Mouse (Mus musculus) lung, embryonic 15.5 days (tissue): ENCODE measurements around the gene Zfp760. TPM values are rescaled to one million over a fixed set of nuclear protein-coding genes. Genes with fewer than 3 reads are reported as not detected.

Source experiments
- ATAC-seq: fragments of 200-750 bp; cut with Nextera tagmentation; 2 replicates; pipeline ENCODE4 v1.8.0; 2017; ENCODE audit warnings: moderate number of reproducible peaks, borderline replicate concordance; ENCODE audit not compliant: low FRiP score, low TSS enrichment; ENCODE audit errors: extremely low read depth
- H3K27ac ChIP-seq: fragments of 300-500 bp; sonication (generic); 2 replicates; pipeline ENCODE4 v1.5.1; 2015; ENCODE audit warnings: moderate library complexity, mild to moderate bottlenecking, inconsistent platforms
- H3K27me3 ChIP-seq: fragments of 300-500 bp; sonication (generic); 2 replicates; pipeline ENCODE4 v1.6.1; 2015; ENCODE audit warnings: inconsistent platforms
- H3K36me3 ChIP-seq: fragments of 300-500 bp; sonication (generic); 2 replicates; pipeline ENCODE4 v1.6.1; 2015; ENCODE audit warnings: inconsistent platforms
- H3K4me1 ChIP-seq: fragments of 300-500 bp; sonication (generic); 2 replicates; pipeline ENCODE4 v1.6.1; 2015; ENCODE audit warnings: inconsistent platforms
- H3K4me2 ChIP-seq: fragments of 300-500 bp; sonication (generic); 2 replicates; pipeline ENCODE4 v1.6.1; 2015; ENCODE audit warnings: inconsistent platforms, mild to moderate bottlenecking, moderate library complexity
- H3K4me3 ChIP-seq: fragments of 300-500 bp; sonication (generic); 2 replicates; pipeline ENCODE4 v1.5.1; 2015; ENCODE audit warnings: mild to moderate bottlenecking, inconsistent platforms
- H3K9ac ChIP-seq: fragments of 300-500 bp; sonication (generic); 2 replicates; pipeline ENCODE4 v1.6.1; 2015; ENCODE audit warnings: inconsistent platforms
- H3K9me3 ChIP-seq: fragments of 300-500 bp; sonication (generic); 2 replicates; pipeline ENCODE4 v1.6.1; 2016; ENCODE audit warnings: inconsistent platforms
- WGBS: fragments of 180-500 bp; shearing (Covaris S2); methylation state at CpG from one replicate; pipeline ENCODE4 v1.1.7; 2015; 5-methylcytosine and 5-hydroxymethylcytosine counted together
- polyA plus RNA-seq: library from polyadenylated mRNA; unstranded; fragments of >200 nt; fragmentation: Nextera tagmentation; extraction: Ambion mirVana; gene quantifications from 2 replicates; pipeline ENCODE4 v1.2.1, GENCODE M21; 2015

Zfp760 gene
- polyA plus RNA-seq, 1 experiment from 2014 or later, result 12.8 TPM

DNA sequence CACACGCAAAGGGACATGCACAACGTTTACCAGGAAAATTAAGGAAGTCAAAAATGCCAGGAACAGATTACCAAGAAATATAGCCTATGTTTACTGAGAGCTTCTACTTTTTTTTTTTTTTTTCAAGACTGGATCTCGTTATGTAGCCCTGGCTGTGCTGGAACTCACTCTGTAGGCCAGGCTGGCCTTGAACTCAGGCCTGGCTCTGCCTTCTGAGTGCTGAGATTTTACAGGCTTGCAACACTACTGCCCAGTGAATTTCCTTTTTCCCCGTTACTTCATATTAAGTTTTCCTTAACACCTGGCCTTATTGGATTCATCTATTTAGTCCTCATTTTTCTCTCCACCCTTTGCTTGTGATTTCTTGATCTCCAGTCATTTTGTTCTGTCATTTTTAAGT, 25.5 kb downstream of the Zfp760 start:
- H3K27me3 ChIP-seq, result no peaks in the 10 kb centered on the region
- H3K4me3 ChIP-seq, result peak overlapping the region; percentile 69
- peaks cover 4% of the 10 kb centered on the region; the same call in 1 of the 2 replicates for H3K4me1 ChIP-seq
- H3K36me3 ChIP-seq, result peaks cover 6% of the 10 kb centered on the region; the same call in 1 of the 2 replicates
- 59% methylated on average over 4 of the region's 4 CpGs for WGBS
- no peak overlapping the region for H3K9ac ChIP-seq
- H3K9me3 ChIP-seq, result no peaks in the 10 kb centered on the region
- H3K4me2 ChIP-seq, result peak overlapping the region; percentile 53
- ATAC-seq, result no peak
- peak overlapping the region; percentile 90 for H3K27ac ChIP-seq

DNA sequence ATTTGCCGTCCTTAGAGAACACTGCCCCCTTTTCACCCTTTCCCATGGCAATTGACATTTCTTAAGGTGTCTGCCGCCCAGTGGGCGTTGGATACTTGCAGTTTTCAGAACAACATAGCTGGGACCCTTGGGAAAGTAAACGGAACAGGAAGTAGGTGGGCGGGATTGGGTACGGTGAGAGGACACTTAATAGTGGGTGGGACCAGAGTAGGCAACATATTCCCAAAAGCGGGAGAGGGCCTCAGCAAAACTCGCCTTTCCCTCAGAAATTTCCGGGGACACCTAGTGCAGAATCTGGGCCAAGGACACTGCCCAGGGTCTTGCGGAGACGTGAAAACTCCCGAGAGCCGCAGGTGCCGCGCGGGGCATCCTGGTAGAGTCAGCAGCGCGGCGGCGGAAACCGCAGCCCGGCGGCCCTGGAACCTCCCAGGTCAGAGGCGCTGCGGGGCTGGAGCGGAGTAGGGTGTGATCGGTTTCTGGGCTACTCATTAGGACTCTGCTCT, 26.0 kb downstream of the Zfp760 start:
- peak; percentile 97 for ATAC-seq
- WGBS, result under 1% methylated on average over 27 of the region's 27 CpGs

DNA sequence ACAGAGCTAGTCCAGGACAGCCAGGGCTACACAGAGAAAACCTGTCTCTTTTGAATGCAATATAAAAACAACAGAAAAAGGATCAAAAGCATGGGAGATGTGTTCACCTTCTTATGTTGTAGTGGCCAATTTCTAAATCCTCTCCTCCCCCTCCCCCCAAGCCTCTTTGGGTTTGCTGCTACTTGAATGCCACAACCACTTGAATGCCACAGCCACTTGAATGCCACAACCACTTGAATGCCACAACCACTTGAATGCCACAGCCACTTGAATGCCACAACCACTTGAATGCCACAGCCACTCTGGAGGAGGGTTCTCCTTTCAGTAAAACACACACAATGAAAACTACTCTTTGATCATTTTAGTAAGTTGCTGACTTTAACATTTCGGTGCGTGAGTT, 45.2 kb downstream of the Zfp760 start:
- H3K9me3 ChIP-seq, result no peaks in the 10 kb centered on the region
- no peaks in the 10 kb centered on the region for H3K36me3 ChIP-seq
- no peaks in the 10 kb centered on the region for H3K27me3 ChIP-seq
- no peak overlapping the region for H3K27ac ChIP-seq
- H3K4me2 ChIP-seq, result no peak overlapping the region
- H3K4me1 ChIP-seq, result no peaks in the 10 kb centered on the region
- no peak overlapping the region for H3K4me3 ChIP-seq
- WGBS, result 41% methylated on average over 2 of the region's 2 CpGs
- no peak for ATAC-seq
- H3K9ac ChIP-seq, result no peak overlapping the region

More for the DNA sequence above, 26.0 kb downstream of the Zfp760 start:
- Histone ChIP-seq H3K4me2 (peak overlapping the region; percentile 53), H3K27ac (peak overlapping the region; percentile 90), H3K4me1 (peaks cover 4% of the 10 kb centered on the region; the same call in 1 of the 2 replicates), H3K36me3 (peaks cover 8% of the 10 kb centered on the region; the same call in 1 of the 2 replicates), H3K9ac (peak overlapping the region; percentile 63), H3K4me3 (peak overlapping the region; percentile 69), H3K27me3 (no peaks in the 10 kb centered on the region), H3K9me3 (no peaks in the 10 kb centered on the region)

DNA sequence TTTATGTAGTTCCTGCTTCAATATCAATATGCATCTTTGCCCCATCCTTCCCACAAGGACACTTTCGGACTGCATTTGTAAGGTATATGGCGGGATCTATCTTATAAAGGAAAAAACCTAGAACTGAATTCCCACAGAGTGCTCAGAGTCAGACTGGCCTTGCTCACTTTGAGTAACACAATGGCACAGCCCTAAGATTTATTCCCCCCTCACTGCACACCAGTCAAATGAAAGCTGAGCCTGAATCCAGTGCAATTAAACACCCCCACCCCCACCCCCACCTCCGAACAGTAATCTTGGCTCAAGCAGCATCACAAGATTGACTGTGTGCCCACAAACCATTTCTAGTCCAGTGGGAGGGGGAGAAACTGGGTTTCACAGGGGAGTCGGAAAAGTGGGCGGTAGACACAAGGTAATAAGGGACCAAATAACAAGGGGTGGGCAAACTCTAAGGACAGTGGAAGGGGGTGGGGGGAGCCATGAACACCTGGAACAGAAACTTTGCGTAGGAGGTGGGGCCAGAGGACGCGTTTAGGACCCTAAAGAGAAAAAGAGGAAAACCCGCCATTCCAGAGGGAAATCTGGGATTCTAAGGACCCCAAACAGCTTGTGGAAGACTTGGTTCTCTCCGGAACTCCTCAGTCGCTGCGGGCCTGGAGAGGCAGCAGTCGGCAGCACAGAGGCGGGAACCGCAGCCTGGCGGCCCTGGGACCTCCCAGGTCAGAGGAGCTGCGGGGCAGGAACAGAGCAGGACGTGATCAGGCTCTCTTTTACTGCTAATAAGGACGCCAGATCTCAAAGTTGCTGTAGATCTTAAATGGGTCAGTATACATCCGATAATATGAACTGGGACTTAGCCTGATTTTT, 46.0 kb downstream of the Zfp760 start:
- Histone ChIP-seq H3K27ac (no peak overlapping the region), H3K4me1 (no peaks in the 10 kb centered on the region), H3K4me3 (peak overlapping the region; percentile 34), H3K36me3 (no peaks in the 10 kb centered on the region), H3K9ac (no peak overlapping the region), H3K4me2 (peak overlapping the region; percentile 58), H3K27me3 (no peaks in the 10 kb centered on the region), H3K9me3 (no peaks in the 10 kb centered on the region)
- 12% methylated on average over 20 of the region's 20 CpGs for WGBS
- ATAC-seq, result no peak

DNA sequence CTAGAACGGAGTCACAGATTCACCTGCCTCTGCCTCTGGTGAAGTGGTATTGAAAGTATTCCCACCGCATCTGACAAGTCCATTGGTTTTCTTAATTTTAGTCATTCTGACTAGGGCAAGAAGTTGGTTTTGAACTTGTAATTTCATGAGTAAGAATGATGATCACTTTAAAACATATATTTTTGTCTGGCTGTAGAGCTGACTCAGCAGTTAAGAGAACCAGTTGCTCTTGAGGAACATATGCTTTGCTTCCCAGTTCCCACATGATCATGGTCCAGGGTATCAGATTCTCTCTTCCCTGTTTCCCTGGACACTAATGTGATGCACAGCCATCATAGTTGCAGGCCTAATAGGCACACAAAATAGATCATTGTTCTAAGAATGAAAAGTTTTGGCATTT, 62.8 kb downstream of the Zfp760 start:
- Histone ChIP-seq H3K4me1 (no peaks in the 10 kb centered on the region), H3K27ac (no peak overlapping the region), H3K9ac (no peak overlapping the region), H3K36me3 (no peaks in the 10 kb centered on the region), H3K4me3 (no peak overlapping the region), H3K9me3 (no peaks in the 10 kb centered on the region), H3K4me2 (no peak overlapping the region), H3K27me3 (no peaks in the 10 kb centered on the region)
- ATAC-seq, result no peak
- 83% methylated on average over 2 of the region's 2 CpGs for WGBS

Other genes with a start within 250 kb of the Zfp760 start
- 10.7 and 11.8 TPM in 2 replicates for gene Zfp53, start 218.7 kb upstream of the Zfp760 start, polyA plus RNA-seq
- gene Zfp52, start 172.2 kb upstream of the Zfp760 start, polyA plus RNA-seq, result 4.3 and 5.1 TPM in 2 replicates
- gene Zfp948, start 140.7 kb upstream of the Zfp760 start, polyA plus RNA-seq, result 16.9 and 17.8 TPM in 2 replicates
- gene Zfp983, start 57.1 kb upstream of the Zfp760 start, polyA plus RNA-seq, result 2.9 and 3.5 TPM in 2 replicates
- gene Gm10226, start 15.9 kb upstream of the Zfp760 start, polyA plus RNA-seq, result 6.3 and 7.0 TPM in 2 replicates
- gene Zfp229, start 23.1 kb downstream of the Zfp760 start, polyA plus RNA-seq, result 7.0 and 7.1 TPM in 2 replicates
- 7.7 and 8.5 TPM in 2 replicates for gene Zfp820, start 138.0 kb downstream of the Zfp760 start, polyA plus RNA-seq
- 5.1 and 6.4 TPM in 2 replicates for gene Zfp995, start 202.2 kb downstream of the Zfp760 start, polyA plus RNA-seq